Mouse (Mus musculus) forebrain, embryonic 14.5 days (tissue): Measurements from ENCODE around the gene Cx3cl1. TPM values are rescaled to one million over a fixed set of nuclear protein-coding genes. Genes with fewer than 3 reads are reported as not detected.

Experiments
- ATAC-seq: fragments of 200-750 bp; cut with Nextera tagmentation; 2 replicates; pipeline ENCODE4 v1.8.0; 2017; ENCODE audit warnings: mild to moderate bottlenecking, moderate library complexity
- DNase-seq: peaks from one replicate; pipeline ENCODE4 v3.0.0-alpha.2; 2015; ENCODE audit warnings: low spot score
- H3K27ac ChIP-seq: fragments of 300-500 bp; sonication (generic); 2 replicates; pipeline ENCODE4 v1.5.1; 2014; ENCODE audit warnings: low read depth, mild to moderate bottlenecking, control low read depth, low read length, moderate library complexity
- H3K27me3 ChIP-seq: fragments of 300-500 bp; sonication (generic); replicated peaks from 2 replicates; pipeline ENCODE4 v1.6.1; 2014; ENCODE audit warnings: low read length, control low read depth, mixed read lengths; ENCODE audit not compliant: control insufficient read depth, insufficient read depth
- H3K36me3 ChIP-seq: fragments of 300-500 bp; sonication (generic); 2 replicates; pipeline ENCODE4 v1.6.1; 2014; ENCODE audit warnings: low read length, control low read depth; ENCODE audit not compliant: control insufficient read depth, insufficient read depth
- H3K4me1 ChIP-seq: fragments of 300-500 bp; sonication (generic); 2 replicates; pipeline ENCODE4 v1.6.1; 2014; ENCODE audit warnings: antibody characterized with exemption, low read length, control low read depth; ENCODE audit not compliant: control insufficient read depth, insufficient read depth
- H3K4me2 ChIP-seq: fragments of 300-500 bp; sonication (generic); 2 replicates; pipeline ENCODE4 v1.6.1; 2014; ENCODE audit warnings: mild to moderate bottlenecking, control low read depth, low read length
- H3K4me3 ChIP-seq: fragments of 300-500 bp; sonication (generic); 2 replicates; pipeline ENCODE4 v1.5.1; 2014; ENCODE audit warnings: low read depth, low read length, control low read depth
- H3K9ac ChIP-seq: fragments of 300-500 bp; sonication (generic); 2 replicates; pipeline ENCODE4 v1.6.1; 2014; ENCODE audit warnings: mild to moderate bottlenecking, low read length, control low read depth, moderate library complexity
- H3K9me3 ChIP-seq: fragments of 300-500 bp; sonication (generic); replicated peaks from 2 replicates; pipeline ENCODE4 v1.6.1; 2016; ENCODE audit warnings: low read length, control low read depth, mixed read lengths; ENCODE audit not compliant: control insufficient read depth
- WGBS: fragments of 180-500 bp; shearing (Covaris S2); extraction: QIAGEN DNeasy Blood & Tissue Kit; methylation state at CpG from one replicate; pipeline ENCODE4 v1.1.7; 2014; 5-methylcytosine and 5-hydroxymethylcytosine counted together
- polyA plus RNA-seq: library from polyadenylated mRNA; unstranded; fragments of >200 nt; fragmentation: Nextera tagmentation; extraction: Ambion mirVana; gene quantifications from 2 replicates; pipeline ENCODE4 v1.2.1, GENCODE M21; 2014

Gene Cx3cl1
- polyA plus RNA-seq, 1 experiment from 2014 or later, result 11.2 TPM

DNA sequence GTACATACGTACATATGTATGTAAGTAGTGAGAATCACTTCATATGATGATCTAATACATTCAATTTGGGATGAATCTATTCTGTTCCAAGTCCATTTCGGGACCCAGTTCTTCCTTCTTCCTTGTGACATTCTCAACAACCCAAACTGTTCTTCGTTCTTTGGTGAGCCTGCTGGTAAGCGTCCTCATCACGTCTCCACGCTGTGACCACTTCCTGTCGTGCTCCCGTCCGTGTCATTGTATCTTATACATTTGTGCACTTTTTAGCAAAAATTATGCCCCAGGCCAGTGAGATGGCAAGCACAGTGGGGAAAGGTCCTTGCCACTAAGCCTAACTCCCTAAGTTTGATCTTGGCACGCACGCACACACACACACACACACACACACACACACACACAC, 46.1 kb downstream of the Cx3cl1 start:
- no peak overlapping the region for H3K27ac ChIP-seq
- H3K36me3 ChIP-seq, result peaks cover 19% of the 10 kb centered on the region
- H3K4me1 ChIP-seq, result no peaks in the 10 kb centered on the region
- no peak overlapping the region for H3K9ac ChIP-seq
- H3K27me3 ChIP-seq, result no peaks in the 10 kb centered on the region
- no peak for ATAC-seq
- no peaks in the 10 kb centered on the region for H3K9me3 ChIP-seq
- H3K4me2 ChIP-seq, result no peak overlapping the region
- no peak for DNase-seq
- no peak overlapping the region for H3K4me3 ChIP-seq
- WGBS, result 93% methylated on average over 11 of the region's 11 CpGs

DNA sequence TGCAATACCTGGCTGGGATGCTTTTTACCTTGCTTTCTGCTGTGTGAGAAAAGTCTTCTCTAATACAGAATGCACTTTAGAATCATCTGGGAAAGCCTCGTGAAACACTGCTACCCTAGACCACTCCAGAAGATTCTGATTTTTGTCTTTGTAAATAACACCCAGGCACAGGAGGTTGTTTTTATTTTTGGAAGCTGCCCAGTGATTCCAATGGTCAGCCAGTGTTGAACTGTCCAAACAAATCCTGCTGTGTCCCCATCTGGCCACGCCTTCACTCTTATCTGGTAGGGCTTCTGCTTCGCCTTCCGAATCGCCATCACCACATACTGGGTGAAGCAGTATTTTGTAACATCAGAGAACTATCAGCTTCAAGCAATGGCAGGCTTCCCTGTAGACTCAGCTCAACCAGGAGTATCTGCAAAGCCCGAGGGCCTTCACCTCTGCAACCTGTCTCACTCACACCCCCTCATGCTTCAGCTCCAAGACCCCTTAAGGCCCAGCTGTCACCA, 47.9 kb downstream of the Cx3cl1 start:
- ATAC-seq, result no peak
- no peak for DNase-seq

DNA sequence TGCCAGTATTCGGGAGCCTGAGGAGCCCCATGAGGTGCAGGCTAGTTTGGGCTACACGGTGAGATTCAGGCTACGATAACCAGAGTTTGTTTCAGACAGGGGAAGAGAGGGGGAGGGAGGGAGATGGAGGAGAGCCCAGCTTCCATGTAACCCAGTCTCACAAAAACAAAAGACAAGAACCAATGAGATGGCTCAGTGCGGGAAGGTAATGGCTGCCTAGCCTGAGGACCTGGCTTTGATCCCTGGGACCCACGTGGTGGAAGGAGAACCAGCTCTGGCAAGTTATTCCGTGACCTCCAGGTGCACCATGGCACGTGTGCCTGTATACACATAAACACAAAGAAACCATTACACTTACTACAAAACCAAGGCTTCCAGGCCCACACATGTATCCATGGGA, 48.7 kb downstream of the Cx3cl1 start:
- 83% methylated on average over 7 of the region's 7 CpGs for WGBS
- Histone ChIP-seq H3K9me3 (no peaks in the 10 kb centered on the region), H3K27me3 (no peaks in the 10 kb centered on the region), H3K27ac (no peak overlapping the region), H3K4me1 (no peaks in the 10 kb centered on the region), H3K4me3 (no peak overlapping the region), H3K9ac (no peak overlapping the region), H3K36me3 (peaks cover 38% of the 10 kb centered on the region), H3K4me2 (no peak overlapping the region)
- DNase-seq (no peak), ATAC-seq (no peak)

More for the DNA sequence above, 47.9 kb downstream of the Cx3cl1 start:
- H3K9me3 ChIP-seq, result no peaks in the 10 kb centered on the region
- H3K9ac ChIP-seq, result no peak overlapping the region
- H3K4me3 ChIP-seq, result no peak overlapping the region
- no peaks in the 10 kb centered on the region for H3K27me3 ChIP-seq
- no peak overlapping the region for H3K4me2 ChIP-seq
- no peak overlapping the region for H3K27ac ChIP-seq
- no peaks in the 10 kb centered on the region for H3K4me1 ChIP-seq
- 85% methylated on average over 6 of the region's 6 CpGs for WGBS
- H3K36me3 ChIP-seq, result peaks cover 31% of the 10 kb centered on the region

DNA sequence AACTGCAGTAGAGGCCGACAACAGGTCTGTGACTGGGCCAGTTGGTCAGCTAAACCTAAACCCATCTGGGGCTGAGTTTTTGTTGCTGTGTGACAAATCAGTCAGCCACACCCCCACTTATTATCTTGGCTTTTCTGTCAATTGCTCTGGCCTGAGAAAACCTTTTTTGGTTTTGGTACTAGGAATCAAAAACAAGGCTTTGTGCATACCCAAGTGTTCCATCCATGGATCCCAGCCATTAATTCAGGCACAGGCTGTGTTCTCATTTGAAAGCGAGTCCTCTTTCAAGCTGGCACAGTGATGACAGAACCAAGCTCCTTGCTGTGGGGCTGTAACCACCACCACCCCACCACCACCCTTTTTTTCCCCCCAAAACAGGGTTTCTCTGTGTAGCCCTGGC, 49.6 kb downstream of the Cx3cl1 start:
- no peaks in the 10 kb centered on the region for H3K27me3 ChIP-seq
- ATAC-seq (no peak), DNase-seq (no peak)
- WGBS, result 76% methylated on average over 2 of the region's 2 CpGs
- H3K4me2 ChIP-seq, result no peak overlapping the region
- H3K36me3 ChIP-seq, result peaks cover 42% of the 10 kb centered on the region
- H3K4me1 ChIP-seq, result no peaks in the 10 kb centered on the region
- no peaks in the 10 kb centered on the region for H3K9me3 ChIP-seq
- no peak overlapping the region for H3K27ac ChIP-seq
- no peak overlapping the region for H3K4me3 ChIP-seq
- no peak overlapping the region for H3K9ac ChIP-seq

DNA sequence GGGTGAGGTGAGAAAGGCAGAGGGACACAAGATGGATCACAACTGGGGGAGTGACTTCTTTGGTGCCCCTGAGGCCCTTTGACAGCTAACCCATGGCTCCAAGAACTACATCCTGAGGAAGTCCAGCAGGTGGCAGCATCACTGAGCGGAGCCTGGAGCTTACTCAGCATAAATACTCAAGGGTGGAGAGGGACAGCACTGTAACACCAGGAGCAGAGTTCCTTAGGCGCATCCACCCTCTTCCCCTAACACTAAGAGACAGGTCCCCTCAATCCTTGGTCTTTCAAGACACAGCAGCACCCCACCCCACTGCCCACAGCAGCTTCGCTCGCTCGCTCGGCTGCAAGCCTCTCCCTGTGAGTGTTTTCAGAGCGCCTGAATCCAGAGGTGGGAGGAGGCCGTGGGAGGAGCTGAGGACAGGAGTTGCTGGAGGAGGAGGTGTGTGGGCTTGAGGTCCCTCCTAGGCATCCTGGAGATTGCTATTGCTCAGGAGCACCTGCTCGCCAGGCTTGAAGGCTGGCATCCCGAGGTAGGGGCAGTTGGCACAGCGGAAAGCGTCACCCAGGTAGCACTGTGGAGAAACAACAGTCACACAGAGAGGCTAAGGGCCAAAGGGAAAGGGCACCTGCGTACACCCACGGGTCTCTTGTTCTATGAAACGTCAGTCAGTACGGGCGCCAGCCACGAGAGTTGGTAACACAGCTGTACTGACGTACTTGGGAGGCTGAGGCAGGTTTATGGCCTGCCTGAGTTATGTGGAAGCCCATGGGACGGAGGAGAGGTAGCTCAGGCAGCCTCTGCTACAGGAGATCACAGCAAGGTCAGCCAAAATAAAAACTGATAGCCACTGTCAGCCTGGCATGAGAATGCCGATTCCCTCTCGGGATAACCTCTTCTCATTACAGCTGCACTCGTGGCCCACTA, 51.1 kb downstream of the Cx3cl1 start:
- H3K4me3 ChIP-seq, result no peak overlapping the region
- no peak overlapping the region for H3K9ac ChIP-seq
- DNase-seq (peak; percentile 62), ATAC-seq (peak; percentile 70)
- H3K27ac ChIP-seq, result no peak overlapping the region
- 78% methylated on average over 23 of the region's 23 CpGs for WGBS
- no peaks in the 10 kb centered on the region for H3K27me3 ChIP-seq
- H3K4me2 ChIP-seq, result no peak overlapping the region
- H3K4me1 ChIP-seq, result no peaks in the 10 kb centered on the region
- H3K9me3 ChIP-seq, result no peaks in the 10 kb centered on the region
- H3K36me3 ChIP-seq, result peaks cover 53% of the 10 kb centered on the region

DNA sequence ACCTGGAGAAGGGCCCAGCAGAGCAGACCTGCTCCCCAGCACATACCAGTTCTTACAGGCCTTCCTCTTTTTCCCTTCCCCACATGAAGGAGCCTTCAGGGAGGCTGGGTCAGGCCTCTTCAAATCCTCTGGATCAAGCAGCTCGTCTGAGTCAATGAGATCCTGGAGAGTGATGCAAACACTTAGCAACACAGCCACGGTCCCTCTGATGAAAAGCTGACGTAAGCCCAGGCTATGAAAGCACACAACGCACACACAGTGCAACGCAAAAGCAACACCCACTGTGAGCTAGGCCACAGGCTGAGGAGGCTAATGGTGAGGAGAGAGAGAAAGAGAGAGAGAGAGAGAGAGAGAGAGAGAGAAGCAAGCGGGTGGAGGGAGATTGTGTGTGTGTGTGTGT, 53.4 kb downstream of the Cx3cl1 start:
- DNase-seq (no peak), ATAC-seq (no peak)
- no peak overlapping the region for H3K9ac ChIP-seq
- no peak overlapping the region for H3K27ac ChIP-seq
- H3K27me3 ChIP-seq, result no peaks in the 10 kb centered on the region
- WGBS, result 87% methylated on average over 6 of the region's 6 CpGs
- H3K4me1 ChIP-seq, result no peaks in the 10 kb centered on the region
- no peak overlapping the region for H3K4me2 ChIP-seq
- peaks cover 65% of the 10 kb centered on the region for H3K36me3 ChIP-seq
- no peak overlapping the region for H3K4me3 ChIP-seq
- no peaks in the 10 kb centered on the region for H3K9me3 ChIP-seq

DNA sequence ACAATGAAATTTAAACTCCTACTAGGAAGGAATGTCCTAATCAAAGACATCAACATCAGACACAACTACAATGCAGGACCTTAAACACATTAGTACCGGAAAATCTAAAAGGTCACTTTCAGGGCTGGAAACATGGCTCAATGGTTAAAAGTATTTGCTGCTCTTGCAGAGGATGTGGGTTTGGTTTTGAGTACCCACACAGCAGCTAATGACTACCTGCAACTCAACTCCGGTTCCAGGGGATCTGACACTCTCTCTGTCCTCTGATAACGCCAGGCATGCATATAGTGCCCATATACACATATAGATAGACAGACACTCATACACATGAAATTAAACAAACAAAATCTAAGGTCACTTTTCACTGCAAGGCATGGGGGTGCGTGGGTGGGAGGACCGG, 54.4 kb downstream of the Cx3cl1 start:
- no peak for DNase-seq
- H3K9me3 ChIP-seq, result no peaks in the 10 kb centered on the region
- H3K36me3 ChIP-seq, result peaks cover 68% of the 10 kb centered on the region
- WGBS, result 93% methylated on average over 5 of the region's 5 CpGs
- H3K9ac ChIP-seq, result no peak overlapping the region
- no peak for ATAC-seq
- no peak overlapping the region for H3K4me2 ChIP-seq
- H3K27me3 ChIP-seq, result no peaks in the 10 kb centered on the region
- no peaks in the 10 kb centered on the region for H3K4me1 ChIP-seq
- H3K4me3 ChIP-seq, result no peak overlapping the region
- H3K27ac ChIP-seq, result no peak overlapping the region

DNA sequence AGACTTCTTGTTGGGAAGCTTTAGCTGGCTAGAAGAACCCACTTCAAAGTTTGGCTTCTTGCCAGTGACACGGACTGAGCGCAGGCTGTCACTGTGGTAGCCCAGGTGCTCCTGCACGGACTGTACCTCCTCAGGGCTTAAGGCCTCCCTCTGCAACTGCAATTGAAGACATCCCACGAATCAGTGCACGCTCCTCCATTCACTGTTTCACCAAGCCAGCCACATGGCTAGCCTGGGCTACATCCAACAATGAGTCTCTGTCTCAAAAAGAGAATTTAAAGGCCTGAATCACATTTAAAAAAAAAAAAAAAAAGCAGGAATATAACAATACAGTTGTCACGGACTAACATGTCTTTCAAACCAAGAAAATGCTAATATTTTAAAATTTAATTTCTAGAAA, 56.5 kb downstream of the Cx3cl1 start:
- WGBS, result 87% methylated on average over 6 of the region's 6 CpGs
- no peak overlapping the region for H3K4me3 ChIP-seq
- DNase-seq (no peak), ATAC-seq (no peak)
- H3K27ac ChIP-seq, result no peak overlapping the region
- no peaks in the 10 kb centered on the region for H3K27me3 ChIP-seq
- no peaks in the 10 kb centered on the region for H3K9me3 ChIP-seq
- no peaks in the 10 kb centered on the region for H3K4me1 ChIP-seq
- no peak overlapping the region for H3K9ac ChIP-seq
- peaks cover 62% of the 10 kb centered on the region for H3K36me3 ChIP-seq
- H3K4me2 ChIP-seq, result no peak overlapping the region
